Mouse (Mus musculus) small intestine, adult 2 months (tissue): Measurements from ENCODE around the gene Krt10.

Source experiments
- CTCF ChIP-seq: fragments of 200-500 bp; IDR thresholded peaks from 2 replicates; pipeline ENCODE4 v1.5.1; 2012; ENCODE audit warnings: low read depth, mild to moderate bottlenecking, control low read depth, inconsistent platforms, low read length, moderate library complexity, mixed read lengths; ENCODE audit not compliant: insufficient replicate concordance, insufficient read length; ENCODE audit errors: extremely low read depth
- POLR2A ChIP-seq: fragments of 200-500 bp; IDR thresholded peaks from 2 replicates; pipeline ENCODE4 v1.6.1; 2012; ENCODE audit warnings: low read depth, mild to moderate bottlenecking, control low read depth, inconsistent platforms, low read length, moderate library complexity

- TF ChIP-seq CTCF = no peak
- no peak for TF ChIP-seq POLR2A
Measured at GRCm38 (mm10) chr11:99417819-99418218, 28.7 kb upstream of the Krt10 start.
